Mouse (Mus musculus) erythroblast, embryonic 14.5 days (primary cell): ENCODE measurements at regions not wholly inside any gene's neighbourhood (a gene's known extent, or its start where the extent isn't known, plus 50 kb on each side); places are given as distances from the start of the nearest gene placed in this dataset.

Source experiments
- GATA1 ChIP-seq: IDR thresholded peaks from 2 replicates; pipeline ENCODE4 v1.6.1; 2012; ENCODE audit warnings: low read length, inconsistent platforms, mixed read lengths
- TAL1 ChIP-seq: IDR thresholded peaks from 3 replicates; pipeline ENCODE4 v1.6.1; 2012; ENCODE audit warnings: low read length, inconsistent platforms, mixed read lengths

DNA sequence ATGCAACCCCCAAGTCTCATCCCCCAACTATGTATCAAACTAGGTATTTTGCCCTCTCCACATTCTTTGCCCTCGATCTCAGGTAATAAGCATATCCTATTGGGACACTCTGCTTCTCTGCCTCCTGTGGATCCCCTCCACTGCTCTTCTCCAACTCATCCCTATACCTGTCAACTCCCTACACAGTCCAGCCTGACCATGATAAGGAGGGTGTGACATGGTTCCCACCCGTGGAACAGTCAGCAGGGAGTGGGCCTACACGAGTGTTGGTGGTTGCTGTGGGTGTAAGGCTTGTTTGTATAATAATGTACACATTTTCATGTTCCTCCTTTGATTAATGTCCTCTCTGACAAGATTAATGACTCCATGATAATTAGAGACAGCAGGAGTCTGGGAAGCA, 1199.0 kb downstream of the 9330182O14Rik start:
- TF ChIP-seq GATA1, result no peak
- no peak for TF ChIP-seq TAL1
